ENCODE assay signal across 8 mouse cellular contexts in the genomic region with DNA sequence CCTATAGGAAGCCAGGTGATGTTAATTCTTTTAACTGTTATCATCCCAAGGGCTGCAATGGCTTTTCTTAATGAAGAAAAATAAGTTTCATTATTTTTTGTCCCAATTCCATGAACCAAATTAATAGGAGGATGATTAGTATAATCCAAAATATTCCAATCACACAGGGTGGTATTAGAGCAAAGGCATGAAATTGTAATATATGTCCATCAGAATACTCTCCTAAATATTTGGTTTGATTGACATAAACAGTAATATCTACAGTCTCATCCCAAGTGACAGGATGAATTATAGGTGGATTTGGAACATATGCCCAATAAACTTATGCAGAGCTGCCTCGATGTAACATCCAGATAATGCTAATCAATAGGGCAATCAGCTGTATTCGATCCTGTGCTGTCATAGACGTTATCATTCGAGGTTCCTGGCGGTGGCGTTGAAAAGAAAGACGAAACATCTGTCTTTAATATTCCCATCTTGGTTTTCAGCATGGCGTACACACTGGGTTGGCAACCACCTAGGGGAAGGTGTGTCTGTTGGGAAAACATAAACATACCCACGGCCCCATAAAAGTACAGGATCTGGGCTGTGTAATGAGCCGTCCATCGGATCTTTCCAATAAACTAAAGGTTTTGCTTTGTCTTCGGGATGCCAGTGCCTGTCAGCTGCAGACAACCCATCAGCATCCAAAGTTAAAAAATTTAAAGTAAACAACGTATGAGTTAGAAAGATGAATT. TPM values are rescaled to one million over a fixed set of nuclear protein-coding genes. Genes with fewer than 3 reads are reported as not detected.
DNase-seq lines count a peak whose midpoint lies in the region; ATAC-seq and TF ChIP-seq lines count a peak whose summit lies in the region.
"Not testable (repeated sequence)": the region's sequence is repeated elsewhere in the genome, so short reads cannot be mapped to it uniquely, and the experiment has no call there.

No protein-coding gene starts in this region.

- no CpG with 5 or more reads among the region's 13 CpGs for WGBS in forebrain, embryonic 12.5 days
- WGBS in intestine, postnatal 0 days = no CpG with 5 or more reads among the region's 13 CpGs
- WGBS in liver, embryonic 11.5 days = no CpG with 5 or more reads among the region's 13 CpGs
- no CpG with 5 or more reads among the region's 13 CpGs for WGBS in stomach, embryonic 16.5 days

- ATAC-seq in G1E (ENCODE audit: extremely low read depth, insufficient number of reproducible peaks, low FRiP score, poor library complexity, severe bottlenecking) = peak; percentile 12
- peak; percentile 58 for ATAC-seq in forebrain, embryonic 12.5 days (ENCODE audit: low FRiP score)
- peak; percentile 13 to 37; a peak in 2 of 4 replicates for ATAC-seq in hematopoietic stem cell, adult 5-6 weeks (replicated peaks in 1 of 2; ENCODE audit: insufficient read depth in 1 of 2, low FRiP score in 2 of 2, low TSS enrichment in 1 of 2, low read depth in 1 of 2, poor library complexity in 2 of 2, severe bottlenecking in 2 of 2)
- ATAC-seq in intestine, postnatal 0 days = peak; percentile 23; the same call in 1 of the 2 replicates
- ATAC-seq in liver, embryonic 11.5 days (replicated peaks; ENCODE audit: low FRiP score) = peak; percentile 65
- ATAC-seq in megakaryocyte, adult 5-6 weeks (ENCODE audit: poor library complexity, severe bottlenecking) = peak; percentile 31
- peak; percentile 63 for ATAC-seq in monocyte, adult 5-6 weeks (replicated peaks; ENCODE audit: insufficient number of reproducible peaks, low FRiP score, low TSS enrichment, poor library complexity, severe bottlenecking)
- peak; percentile 68 for ATAC-seq in stomach, embryonic 16.5 days (ENCODE audit: insufficient read depth, low FRiP score)

- not testable (repeated sequence) for H3K4me1 ChIP-seq in G1E (ENCODE audit: insufficient read depth, low read depth, low read length); forebrain, embryonic 12.5 days; intestine, postnatal 0 days (replicated peaks; ENCODE audit: control insufficient read depth, insufficient read depth, low read length); liver, embryonic 11.5 days (replicated peaks; ENCODE audit: control insufficient read depth, insufficient read depth, low read length); stomach, embryonic 16.5 days (ENCODE audit: control insufficient read depth, insufficient read depth, low read length)

- not testable (repeated sequence) for TF ChIP-seq CTCF in G1E (IDR thresholded peaks at IDR 0.05; ENCODE audit: low read depth, low read length); intestine, postnatal 0 days (IDR thresholded peaks at IDR 0.05; ENCODE audit: low read depth)

- not testable (repeated sequence) for H3K4me2 ChIP-seq in forebrain, embryonic 12.5 days; intestine, postnatal 0 days (replicated peaks; ENCODE audit: low read depth); liver, embryonic 11.5 days; stomach, embryonic 16.5 days (ENCODE audit: low read depth, low read length)

- not testable (repeated sequence) for H3K4me3 ChIP-seq in G1E (ENCODE audit: low read depth, low read length); forebrain, embryonic 12.5 days (replicated peaks); intestine, postnatal 0 days (ENCODE audit: low read depth, low read length); liver, embryonic 11.5 days (ENCODE audit: low read depth, low read length); stomach, embryonic 16.5 days (replicated peaks; ENCODE audit: low read length)

- not testable (repeated sequence) for H3K9ac ChIP-seq in forebrain, embryonic 12.5 days; intestine, postnatal 0 days (ENCODE audit: low read depth, low read length); liver, embryonic 11.5 days (ENCODE audit: low read depth, low read length); stomach, embryonic 16.5 days (ENCODE audit: low read length)

- H3K36me3 ChIP-seq in G1E (replicated peaks); forebrain, embryonic 12.5 days (replicated peaks); intestine, postnatal 0 days (ENCODE audit: control insufficient read depth, insufficient read depth); liver, embryonic 11.5 days (ENCODE audit: control insufficient read depth, insufficient read depth, low read length); stomach, embryonic 16.5 days (ENCODE audit: control insufficient read depth, insufficient read depth, low read length): not testable (repeated sequence)

- DNase-seq in G1E (ENCODE audit: low spot score); liver, embryonic 11.5 days (ENCODE audit: low spot score): not testable (repeated sequence)

- H3K9me3 ChIP-seq in G1E (replicated peaks); forebrain, embryonic 12.5 days; intestine, postnatal 0 days (ENCODE audit: control insufficient read depth); liver, embryonic 11.5 days (ENCODE audit: control insufficient read depth, low read length); stomach, embryonic 16.5 days (replicated peaks; ENCODE audit: control insufficient read depth, low read length): not testable (repeated sequence)

- not testable (repeated sequence) for H3K27ac ChIP-seq in forebrain, embryonic 12.5 days; intestine, postnatal 0 days (ENCODE audit: low read depth, low read length); liver, embryonic 11.5 days (ENCODE audit: low read depth, low read length); stomach, embryonic 16.5 days (ENCODE audit: low read length)

- not testable (repeated sequence) for H3K27me3 ChIP-seq in G1E (ENCODE audit: insufficient read depth, low read length); forebrain, embryonic 12.5 days; intestine, postnatal 0 days (replicated peaks; ENCODE audit: control insufficient read depth, insufficient read depth, low read length); liver, embryonic 11.5 days (replicated peaks; ENCODE audit: control insufficient read depth, insufficient read depth, low read length); stomach, embryonic 16.5 days (ENCODE audit: control insufficient read depth, insufficient read depth, low read length)

RNA-seq across cellular contexts. Expression of a gene that starts 50.3 kb away (rescaled TPM):
- total RNA-seq in G1E (2014; fragmentation: Nextera tagmentation) (8.4 and 25.2 TPM in 2 replicates), G1E (2017) (8.7 and 10.7 TPM in 2 replicates)
- not detected in 2 replicates for polyA plus RNA-seq in G1E (2012)
- 4.1 and 4.3 TPM in 2 replicates for polyA plus RNA-seq in forebrain, embryonic 12.5 days (2016; fragmentation: Nextera tagmentation; extraction: Ambion mirVana)
- 44.5 and 56.2 TPM in 2 replicates for total RNA-seq in hematopoietic stem cell, adult 5-6 weeks (2017)
- 9.1 and 9.9 TPM in 2 replicates for polyA plus RNA-seq in intestine, postnatal 0 days (2015; fragmentation: Nextera tagmentation; extraction: Ambion mirVana)
- polyA plus RNA-seq in liver, embryonic 11.5 days (2014; fragmentation: Nextera tagmentation; extraction: Ambion mirVana) = 15.8 and 16.1 TPM in 2 replicates
- total RNA-seq in megakaryocyte, adult 5-6 weeks (2015) = 50.9 and 68.8 TPM in 2 replicates
- 39.6 and 47.2 TPM in 2 replicates for total RNA-seq in megakaryocyte, adult 5-6 weeks (2017)
- 25.2 to 34.9 TPM (median 30.3 TPM) in 3 replicates for total RNA-seq in monocyte, adult 5-6 weeks (2017)
- polyA plus RNA-seq in stomach, embryonic 16.5 days (2015; fragmentation: Nextera tagmentation; extraction: Ambion mirVana) = 5.2 and 6.7 TPM in 2 replicates

Comparison
In these comparisons a context has a peak if more than half of its experiments do, and no peak if none do; other contexts are left out.
1. ATAC-seq: peak in every context shown above with its lines; median percentile 68 in stomach, embryonic 16.5 days; 65 in liver, embryonic 11.5 days; 63 in monocyte, adult 5-6 weeks; 58 in forebrain, embryonic 12.5 days; 31 in megakaryocyte, adult 5-6 weeks; 25 in hematopoietic stem cell, adult 5-6 weeks; 23 in intestine, postnatal 0 days; 12 in G1E.